Mouse (Mus musculus) olfactory bulb, adult 2 months (tissue): Measurements from ENCODE around the gene 4931406C07Rik.

ENCODE experiments used
- CTCF ChIP-seq: fragments of 200-500 bp; IDR thresholded peaks from 2 replicates; pipeline ENCODE4 v1.5.1; 2012; ENCODE audit warnings: low read depth, mild to moderate bottlenecking, low read length, moderate library complexity; ENCODE audit not compliant: insufficient read depth
- POLR2A ChIP-seq: fragments of 200-500 bp; IDR thresholded peaks from 2 replicates; pipeline ENCODE4 v1.6.1; 2012; ENCODE audit warnings: mild to moderate bottlenecking, low read depth, low read length, moderate library complexity; ENCODE audit not compliant: insufficient read depth

DNA sequence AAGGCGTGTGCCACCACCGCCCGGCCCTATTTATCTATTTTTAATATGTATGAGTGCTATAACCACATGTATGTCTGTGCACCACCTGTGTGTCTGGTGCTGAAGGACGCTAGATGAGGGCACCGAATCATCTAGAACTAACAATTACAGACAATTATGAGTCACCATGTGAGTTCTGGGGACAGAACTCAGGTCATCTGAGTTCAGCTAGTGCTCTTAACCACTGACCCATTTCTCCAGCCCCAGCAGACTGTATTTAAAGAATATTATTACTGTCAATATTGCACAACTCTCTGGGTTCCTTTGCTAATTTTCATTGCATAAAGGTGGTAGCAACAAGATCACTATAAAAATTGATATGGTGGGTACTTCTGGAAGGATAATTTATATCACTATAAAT lies 6.2 kb downstream of the 4931406C07Rik start:
- TF ChIP-seq POLR2A (no peak), CTCF (no peak)
